Mouse (Mus musculus): Measurements from ENCODE around the gene Fbxw8.

The Fbxw8 gene

DNA sequence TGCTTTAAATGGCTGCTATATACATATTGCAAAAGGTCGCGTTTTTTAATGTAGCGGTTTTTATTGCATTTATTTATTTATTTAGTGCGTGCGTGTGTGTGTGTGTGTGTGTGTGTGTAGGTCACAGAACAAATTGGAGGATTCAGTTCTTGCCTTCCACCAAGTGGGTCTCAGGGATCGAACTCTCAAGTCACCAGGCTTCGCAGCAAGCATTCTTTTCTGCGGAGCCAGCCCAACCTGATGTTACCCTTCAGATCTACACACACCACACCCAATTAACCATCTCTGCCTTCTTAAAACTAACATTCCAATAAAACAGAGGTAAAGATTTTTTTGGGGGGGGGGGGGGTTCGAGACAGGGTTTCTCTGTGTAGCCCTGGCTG is 292 bp upstream of the Fbxw8 start:
- DNase-seq (ENCODE audit: low spot score in 2 of 2): no peak

- DNase-seq (ENCODE audit: low spot score in 2 of 2): no peak
Observed at GRCm38 (mm10) chr5:118149711-118150110, 5.6 kb downstream of the Fbxw8 start.

DNA sequence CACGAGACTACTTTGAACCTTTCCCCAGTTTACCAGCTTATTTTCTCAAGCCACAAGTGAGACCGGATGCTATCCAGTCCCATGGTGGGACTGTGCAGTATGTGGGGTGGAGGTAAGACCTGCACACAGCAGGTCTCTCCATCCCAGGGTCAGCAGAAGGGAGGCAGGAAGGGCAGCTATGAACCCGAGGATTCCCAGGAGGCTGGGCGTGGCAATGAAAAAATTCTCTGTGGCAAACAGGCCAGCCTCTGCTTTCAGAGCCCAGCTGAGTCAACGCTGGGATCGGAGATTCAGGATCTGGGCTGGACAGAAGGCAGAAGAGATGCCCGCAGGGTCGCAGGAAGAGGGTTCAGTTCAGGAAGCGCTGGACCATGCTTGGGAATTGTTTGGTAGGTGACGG is 8.0 kb downstream of the Fbxw8 start:
- DNase-seq (ENCODE audit: low spot score in 2 of 2): no peak

- no peak for DNase-seq (ENCODE audit: low spot score in 2 of 2)
Observed at GRCm38 (mm10) chr5:118145999-118146679, 9.1 kb downstream of the Fbxw8 start.

DNA sequence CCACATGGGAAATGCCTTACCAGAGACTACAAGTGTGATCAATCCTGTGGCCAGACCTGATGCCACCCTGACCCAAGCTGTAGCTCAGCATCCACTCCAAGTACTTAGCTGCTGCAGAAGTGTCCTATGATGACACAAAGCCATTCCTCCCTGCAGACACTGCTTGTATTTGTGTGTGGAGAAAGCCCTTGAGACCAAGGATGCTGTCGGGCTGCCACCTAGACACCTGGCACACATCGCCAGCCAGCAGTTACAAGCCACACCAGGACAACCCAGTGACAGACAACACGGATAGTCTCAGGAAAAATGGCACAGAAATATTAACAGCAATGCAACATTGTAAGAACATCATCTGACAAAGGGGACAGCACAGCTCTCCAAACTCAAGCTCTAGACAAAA is 9.8 kb downstream of the Fbxw8 start:
- DNase-seq (ENCODE audit: low spot score in 2 of 2): no peak

- no peak for DNase-seq (ENCODE audit: low spot score in 2 of 2)
Observed at GRCm38 (mm10) chr5:118144770-118145169, 10.5 kb downstream of the Fbxw8 start.

DNA sequence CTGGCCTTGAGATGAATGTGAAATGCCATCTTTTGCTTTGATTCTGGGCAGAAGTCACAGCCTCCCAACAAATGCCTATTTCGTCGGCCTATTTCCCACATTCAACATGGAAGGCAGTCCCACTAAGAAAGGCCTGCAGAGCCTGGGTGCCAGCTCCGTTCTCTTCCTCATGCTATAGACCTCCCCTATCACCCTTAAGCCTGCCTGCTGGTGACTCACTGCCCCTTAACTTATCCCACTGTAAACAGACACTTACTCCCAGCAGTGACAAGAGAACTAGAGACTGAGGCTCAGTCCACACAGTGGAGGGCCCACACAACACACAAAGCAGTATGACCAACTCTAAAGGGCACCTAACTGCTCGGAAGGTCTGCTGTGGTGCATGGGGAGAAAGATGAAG is 10.9 kb downstream of the Fbxw8 start:
- no peak for DNase-seq (ENCODE audit: low spot score in 2 of 2)

DNA sequence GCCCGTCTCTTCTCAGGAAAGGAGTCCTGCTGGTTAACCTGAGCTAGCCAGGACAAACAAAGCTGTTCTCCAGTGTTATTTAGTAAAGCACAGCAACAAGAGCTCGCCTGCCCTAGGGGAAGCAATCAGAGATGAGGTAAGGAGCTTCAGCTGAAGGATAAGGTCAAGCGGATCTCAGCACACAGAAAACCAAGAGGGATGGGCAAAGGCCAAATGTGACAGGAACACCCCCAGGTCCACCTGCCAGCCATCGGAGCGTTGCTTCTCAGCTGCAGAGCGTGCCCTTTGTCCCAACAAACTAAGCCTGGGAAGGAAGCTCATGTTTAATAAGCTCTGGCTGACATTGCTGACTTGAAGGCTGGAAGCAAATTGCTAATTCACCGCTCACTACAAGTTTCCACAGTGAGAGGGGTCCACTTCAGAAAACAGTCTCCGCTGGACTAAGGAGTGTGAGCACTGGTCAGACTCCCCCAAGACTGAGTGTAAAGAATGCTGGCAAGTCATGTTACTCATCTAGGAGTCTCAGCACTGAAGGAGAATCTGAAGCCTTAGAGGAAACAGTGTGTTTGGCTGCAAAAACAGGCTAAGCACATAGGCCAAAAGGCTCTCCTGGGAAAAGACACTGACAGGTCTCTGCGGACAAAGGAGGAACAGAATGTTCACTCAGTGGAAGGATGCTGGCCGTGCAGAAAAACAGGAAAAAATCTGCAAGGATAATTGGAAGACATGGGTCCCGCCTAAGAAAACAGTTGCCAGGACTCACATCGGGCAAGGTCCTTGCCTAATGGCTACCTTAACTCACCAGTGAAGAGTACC is 11.8 kb downstream of the Fbxw8 start:
- DNase-seq (ENCODE audit: low spot score in 2 of 2): no peak

DNA sequence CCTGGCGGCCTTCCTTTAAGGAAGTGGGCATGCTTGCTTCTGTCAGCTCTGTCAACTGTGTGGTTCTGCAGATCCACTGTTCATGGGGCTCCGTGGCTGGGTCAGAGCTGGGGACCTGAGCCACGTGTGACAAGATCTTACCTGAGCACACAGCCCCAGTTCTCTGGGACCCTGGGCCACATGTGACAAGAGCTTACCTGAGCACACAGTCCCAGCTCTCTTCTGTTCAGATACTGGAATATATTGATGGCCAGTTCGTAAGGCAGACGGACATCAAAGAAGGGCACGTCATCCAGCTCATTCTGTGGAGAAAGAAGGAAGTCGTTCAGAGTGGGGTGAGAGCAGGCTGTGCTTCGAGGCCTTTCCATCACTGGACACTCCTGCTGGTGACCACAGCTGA is 12.8 kb downstream of the Fbxw8 start:
- no peak for DNase-seq (ENCODE audit: low spot score in 2 of 2)

DNA sequence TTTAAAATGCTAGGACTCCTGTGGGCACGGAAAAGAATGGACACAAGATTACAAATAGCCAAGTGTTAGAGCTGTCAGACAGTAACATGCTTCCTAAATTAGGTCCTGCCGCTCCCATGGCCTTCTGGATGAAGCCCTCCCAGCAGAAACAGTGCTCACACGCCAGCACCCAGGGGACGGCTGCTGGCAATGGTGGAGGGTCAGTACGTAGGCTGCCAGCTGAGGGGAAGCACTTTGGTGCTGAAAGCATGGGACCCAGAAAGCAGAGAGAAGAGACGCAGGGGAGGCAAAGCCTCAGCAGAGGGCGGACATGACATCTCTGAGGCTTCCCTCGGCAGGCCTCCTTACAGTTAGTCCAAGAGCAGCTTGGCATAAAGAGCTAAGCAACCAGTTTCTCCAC is 15.6 kb downstream of the Fbxw8 start:
- no peak for DNase-seq (ENCODE audit: low spot score in 2 of 2)

DNA sequence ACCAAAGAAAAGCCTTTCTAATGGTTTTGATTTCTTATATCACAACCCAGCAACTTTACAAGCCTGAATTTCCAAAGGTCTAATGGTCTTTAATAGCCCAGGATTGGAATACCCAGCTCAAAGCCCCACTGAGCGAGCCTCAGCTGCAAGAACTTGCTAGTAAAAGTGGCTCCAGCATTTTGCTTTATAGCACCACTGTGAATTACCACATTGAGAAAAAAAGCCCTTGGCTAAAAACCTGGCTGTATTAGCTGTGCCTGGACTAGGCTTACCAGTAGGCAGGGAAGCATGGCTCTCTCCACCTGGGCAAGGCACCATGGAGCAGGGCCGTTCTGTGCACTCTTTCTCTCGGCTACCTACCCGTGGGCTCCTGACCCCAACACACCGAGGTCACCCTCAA is 18.9 kb downstream of the Fbxw8 start:
- DNase-seq (ENCODE audit: low spot score in 2 of 2): no peak

DNA sequence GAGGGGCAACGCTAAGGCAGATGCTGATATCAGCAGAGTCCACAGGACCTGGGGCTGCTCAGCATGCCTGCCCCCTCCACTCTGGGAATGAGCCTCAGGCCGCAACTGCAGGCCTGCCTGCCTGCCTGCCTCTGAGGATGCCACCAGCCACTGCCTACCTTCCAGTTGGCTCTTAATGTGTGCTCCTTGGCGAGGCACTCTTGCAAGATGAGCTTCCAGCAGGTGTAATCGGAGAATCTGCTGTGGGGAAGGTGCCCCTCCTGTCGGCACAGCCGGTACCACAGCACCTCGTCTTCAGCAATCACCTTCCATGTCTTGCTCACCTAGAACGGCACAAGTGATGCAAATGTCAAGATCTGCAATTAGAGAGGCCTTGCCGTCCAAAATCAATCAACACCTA is 26.6 kb downstream of the Fbxw8 start:
- no peak for DNase-seq (ENCODE audit: low spot score in 2 of 2)

- DNase-seq (ENCODE audit: low spot score in 2 of 2): no peak
Observed at GRCm38 (mm10) chr5:118128208-118128607, 27.1 kb downstream of the Fbxw8 start.

- DNase-seq (ENCODE audit: low spot score in 2 of 2): no peak
Observed at GRCm38 (mm10) chr5:118126671-118127070, 28.6 kb downstream of the Fbxw8 start.

DNA sequence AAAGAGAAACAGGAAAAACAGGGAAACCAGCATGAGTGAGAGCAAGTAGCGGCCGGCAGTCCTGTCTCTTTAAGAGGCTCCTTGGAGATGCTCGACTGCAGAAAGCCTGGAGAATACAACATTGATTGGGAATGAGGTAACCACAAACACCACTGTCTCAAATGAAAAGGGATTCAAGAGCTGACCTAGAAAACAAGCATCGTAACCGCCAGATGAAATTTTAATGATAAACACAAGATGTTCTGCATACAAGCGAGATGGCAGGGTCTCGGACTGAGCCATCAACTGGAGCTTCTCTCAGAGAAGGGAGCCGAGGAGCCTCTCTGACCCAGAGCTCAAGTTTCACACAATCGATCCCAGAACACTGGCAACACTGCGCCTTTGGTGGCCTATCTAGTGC is 32.2 kb downstream of the Fbxw8 start:
- DNase-seq (ENCODE audit: low spot score in 2 of 2): no peak

DNA sequence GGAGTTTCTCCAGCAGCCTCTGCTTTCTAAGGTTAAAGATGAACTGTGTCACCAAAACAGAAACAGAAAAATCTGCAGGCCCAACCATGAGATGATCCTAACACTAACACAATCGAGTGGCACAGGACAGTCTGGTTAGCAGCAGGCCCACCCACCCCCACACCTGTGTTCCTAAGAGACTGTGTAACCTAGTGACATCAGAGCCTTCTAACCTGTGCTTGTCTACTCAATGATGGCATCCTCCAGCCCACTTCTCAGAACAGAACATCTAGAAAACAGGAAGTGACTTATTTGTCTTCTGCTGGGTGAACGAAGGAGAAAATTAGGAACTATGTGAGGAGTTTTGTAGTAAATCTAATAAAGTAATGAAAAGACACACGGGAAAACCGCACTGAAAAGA is 33.3 kb downstream of the Fbxw8 start:
- DNase-seq (ENCODE audit: low spot score in 2 of 2): no peak

- DNase-seq (ENCODE audit: low spot score in 2 of 2): no peak
Observed at GRCm38 (mm10) chr5:118120670-118121069, 34.6 kb downstream of the Fbxw8 start.

DNA sequence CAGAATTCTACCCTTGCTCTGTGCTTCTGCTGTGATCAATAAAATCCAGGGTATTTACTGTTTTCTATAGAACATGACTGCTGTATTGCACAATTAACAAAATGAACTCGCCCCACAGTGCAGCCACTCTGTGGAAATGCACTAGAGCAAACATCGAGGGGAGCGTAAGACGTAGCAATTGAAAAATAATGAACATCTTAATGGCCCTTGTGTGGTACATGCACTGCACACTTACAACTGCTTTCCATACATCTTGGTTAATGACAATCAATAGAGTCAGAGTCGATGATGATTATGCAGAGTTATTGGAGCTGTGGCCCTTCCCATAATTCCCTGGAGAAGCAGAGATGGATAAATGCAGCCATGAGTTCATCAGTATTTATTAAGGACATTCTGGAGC is 36.3 kb downstream of the Fbxw8 start:
- DNase-seq (ENCODE audit: low spot score in 2 of 2): no peak

GRCm38 (mm10) chr5:118118351-118118750 is 36.9 kb downstream of the Fbxw8 start:
- DNase-seq (ENCODE audit: low spot score in 2 of 2): no peak

- DNase-seq (ENCODE audit: low spot score in 2 of 2): no peak
Observed at GRCm38 (mm10) chr5:118113617-118114016, 41.6 kb downstream of the Fbxw8 start.

DNA sequence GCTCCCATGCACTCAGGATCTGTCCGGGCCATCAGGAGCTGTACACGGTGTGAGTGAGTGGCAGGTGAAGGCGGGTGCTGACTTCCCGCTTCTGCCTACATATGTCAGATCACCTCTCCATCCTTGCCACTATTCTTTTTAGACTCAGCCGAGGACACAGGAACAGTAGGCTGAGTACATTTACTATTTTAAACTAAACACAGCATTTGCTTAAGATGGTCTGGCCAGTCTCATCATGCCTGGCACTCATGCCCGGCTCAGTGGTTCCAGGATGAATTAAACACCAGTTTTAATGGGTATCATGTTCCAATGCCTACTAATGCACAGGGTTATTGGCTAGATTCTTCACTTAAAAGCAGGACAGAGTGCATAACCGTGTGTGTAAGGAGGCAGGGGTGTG is 42.2 kb downstream of the Fbxw8 start:
- DNase-seq (ENCODE audit: low spot score in 2 of 2): no peak

DNA sequence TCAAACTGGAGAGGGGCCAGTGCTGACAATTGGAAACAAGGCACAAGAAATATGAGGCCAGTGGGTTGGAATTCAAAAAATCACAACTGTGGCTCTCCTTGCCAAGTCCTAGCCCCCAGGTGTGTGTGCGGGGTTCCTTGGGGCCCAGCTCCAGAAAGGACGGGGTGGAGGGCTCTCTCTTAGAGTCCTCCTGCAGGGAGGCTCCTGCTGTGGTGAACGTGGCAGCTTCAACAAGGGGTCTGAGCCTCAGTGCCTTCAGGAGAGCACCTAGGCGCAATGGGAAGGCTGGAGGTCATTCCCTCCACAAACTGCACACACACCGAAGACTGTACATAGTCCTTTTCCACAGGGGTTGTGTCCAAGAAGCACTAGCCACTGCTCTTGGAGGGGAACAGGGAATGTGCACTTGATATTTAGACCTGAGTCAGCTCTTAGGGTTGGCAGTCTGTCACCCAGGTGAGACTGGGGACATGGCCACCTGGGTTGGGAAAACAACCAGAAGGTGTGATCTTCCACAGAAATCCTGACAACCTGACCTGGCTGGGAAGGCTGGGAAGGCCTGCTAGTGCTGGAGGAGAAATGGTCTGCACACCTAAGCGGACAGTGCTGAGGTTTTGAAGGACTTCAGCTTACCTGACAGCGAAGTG is 46.3 kb downstream of the Fbxw8 start:
- no peak for DNase-seq (ENCODE audit: low spot score in 2 of 2)

All from spleen, postnatal 10 days (tissue).